Mouse (Mus musculus): ENCODE results near the gene Heatr5a.

DNA sequence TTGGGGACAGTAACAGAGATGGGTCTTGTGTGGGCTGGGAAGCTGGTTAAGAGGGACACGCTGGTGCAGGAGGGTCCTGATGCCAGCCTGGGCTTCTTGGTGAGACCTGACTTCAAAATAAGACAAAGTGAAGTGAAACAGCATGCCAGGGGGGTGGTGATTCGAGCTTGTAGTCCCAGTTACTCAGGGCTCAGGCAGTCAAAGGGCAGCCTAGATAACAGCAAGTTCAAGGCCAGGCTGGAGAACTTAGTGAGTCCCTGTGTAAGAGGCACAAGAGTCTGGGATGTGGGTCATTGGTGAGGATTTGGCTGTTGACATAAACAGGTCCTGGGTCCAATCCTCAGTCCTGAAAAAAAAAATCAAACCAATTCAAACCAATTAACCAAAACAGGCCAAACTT, 53.9 kb downstream of the Heatr5a start:
- no peak for TF ChIP-seq CTCF (IDR thresholded peaks at IDR 0.05; ENCODE audit: low read depth)
- TF ChIP-seq EP300 (optimal IDR thresholded peaks at IDR 0.05): no peak
